Mouse (Mus musculus) cerebellum, adult 18-20 months (tissue): ENCODE data around the gene Fbll1.
"Not testable (repeated sequence)": the region's sequence is repeated elsewhere in the genome, so short reads cannot be mapped to it uniquely, and the experiment has no call there.

Experiments
- DNase-seq, 2 experiments: peaks; one replicate each; pipeline ENCODE4 v3.0.0; 2021

Gene Fbll1

GRCm38 (mm10) chr11:35798874-35799273, at the start of gene Fbll1:
Fbll1 (minus strand) TSS chr11:35798884.
- DNase-seq, result peak in 1 of 2 experiments; percentile 30

- no peak for DNase-seq
Measured at GRCm38 (mm10) chr11:35844299-35844698, 45.6 kb upstream of the Fbll1 start.

- DNase-seq, result not testable (repeated sequence)
Measured at GRCm38 (mm10) chr11:35842560-35842959, 43.9 kb upstream of the Fbll1 start.

- DNase-seq, result no peak
Measured at GRCm38 (mm10) chr11:35841738-35842325, 43.1 kb upstream of the Fbll1 start.

GRCm38 (mm10) chr11:35840806-35841205, 42.1 kb upstream of the Fbll1 start:
- not testable (repeated sequence) for DNase-seq

GRCm38 (mm10) chr11:35840282-35840681, 41.6 kb upstream of the Fbll1 start:
- no peak for DNase-seq

GRCm38 (mm10) chr11:35838345-35839338, 40.0 kb upstream of the Fbll1 start:
- peak; percentile 78 to 88 for DNase-seq

- DNase-seq, result no peak
Measured at GRCm38 (mm10) chr11:35837156-35838126, 38.8 kb upstream of the Fbll1 start.

GRCm38 (mm10) chr11:35834022-35834760, 35.5 kb upstream of the Fbll1 start, which contains the start of gene Rars:
Rars (minus strand) TSS chr11:35834506.
- DNase-seq, result peak; percentile 93 to 96

GRCm38 (mm10) chr11:35833270-35833669, 34.6 kb upstream of the Fbll1 start:
- no peak for DNase-seq

GRCm38 (mm10) chr11:35832139-35832538, 33.5 kb upstream of the Fbll1 start:
- no peak for DNase-seq

- no peak for DNase-seq
Measured at GRCm38 (mm10) chr11:35827714-35828113, 29.0 kb upstream of the Fbll1 start.

- DNase-seq, result no peak
Measured at GRCm38 (mm10) chr11:35816316-35816715, 17.6 kb upstream of the Fbll1 start.

- DNase-seq, result no peak
Measured at GRCm38 (mm10) chr11:35811458-35811857, 12.8 kb upstream of the Fbll1 start.

GRCm38 (mm10) chr11:35801332-35801731, 2.6 kb upstream of the Fbll1 start:
- no peak for DNase-seq

- DNase-seq, result peak; percentile 79 to 80
Measured at GRCm38 (mm10) chr11:35798495-35798820, 226 bp downstream of the Fbll1 start.

- peak; percentile 45 to 57 for DNase-seq
Measured at GRCm38 (mm10) chr11:35797751-35798494, 761 bp downstream of the Fbll1 start.

- not testable (repeated sequence) for DNase-seq
Measured at GRCm38 (mm10) chr11:35792800-35793199, 5.9 kb downstream of the Fbll1 start.

GRCm38 (mm10) chr11:35788443-35788842, 10.2 kb downstream of the Fbll1 start:
- no peak for DNase-seq

GRCm38 (mm10) chr11:35784537-35784936, 14.1 kb downstream of the Fbll1 start:
- DNase-seq, result no peak

GRCm38 (mm10) chr11:35784002-35784401, 14.7 kb downstream of the Fbll1 start:
- no peak for DNase-seq
